Mouse (Mus musculus) heart, adult 11 months (tissue): ENCODE results near the gene Ccdc33.

Experiments
- DNase-seq: peaks from one replicate; pipeline ENCODE4 v3.0.0; 2022

The Ccdc33 gene

DNA sequence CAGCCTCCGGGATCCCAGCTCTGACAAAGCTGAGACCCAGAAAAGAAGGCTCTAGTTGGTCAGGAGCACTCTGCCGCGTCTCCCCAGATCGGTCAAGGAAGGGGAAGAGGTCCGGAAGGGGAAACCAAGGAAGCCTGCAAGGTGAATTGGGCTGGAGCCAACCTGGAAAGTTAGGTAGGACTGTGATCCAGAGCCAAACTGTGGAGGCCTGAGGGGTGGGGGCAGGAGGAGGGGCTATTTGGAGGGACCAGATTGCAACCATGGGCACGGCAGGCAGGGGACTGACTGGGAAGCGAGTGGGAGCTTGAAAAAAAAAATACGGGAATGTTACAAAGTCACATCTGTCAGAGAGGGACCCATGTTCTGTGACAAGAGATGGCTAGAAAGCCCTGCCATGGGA is 10.9 kb upstream of the Ccdc33 start:
- no peak for DNase-seq

DNA sequence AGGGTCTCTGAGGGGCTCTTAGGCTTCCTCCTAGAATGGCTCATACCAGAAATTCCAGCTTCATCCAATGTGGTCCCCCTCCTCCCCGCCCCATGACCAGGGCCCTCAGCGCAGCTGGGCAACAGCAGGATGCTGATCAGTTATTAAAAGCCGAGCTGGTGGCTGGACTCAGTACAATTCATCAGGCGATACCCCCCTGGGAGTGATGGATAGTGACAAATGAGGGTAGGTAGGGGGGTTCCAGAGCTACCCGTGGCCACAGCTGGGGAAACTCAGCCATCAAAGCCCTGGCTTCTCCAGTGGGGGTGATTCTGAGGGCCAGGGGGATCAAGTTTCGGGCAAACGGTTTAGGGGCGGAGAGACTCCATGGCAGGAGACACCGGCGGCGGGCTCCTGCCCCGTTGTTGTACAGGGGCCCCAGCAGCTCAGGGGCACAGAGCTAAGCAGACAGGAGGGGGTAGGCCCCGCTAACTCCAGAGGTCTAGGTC is 10.3 kb upstream of the Ccdc33 start:
- DNase-seq, result no peak

DNA sequence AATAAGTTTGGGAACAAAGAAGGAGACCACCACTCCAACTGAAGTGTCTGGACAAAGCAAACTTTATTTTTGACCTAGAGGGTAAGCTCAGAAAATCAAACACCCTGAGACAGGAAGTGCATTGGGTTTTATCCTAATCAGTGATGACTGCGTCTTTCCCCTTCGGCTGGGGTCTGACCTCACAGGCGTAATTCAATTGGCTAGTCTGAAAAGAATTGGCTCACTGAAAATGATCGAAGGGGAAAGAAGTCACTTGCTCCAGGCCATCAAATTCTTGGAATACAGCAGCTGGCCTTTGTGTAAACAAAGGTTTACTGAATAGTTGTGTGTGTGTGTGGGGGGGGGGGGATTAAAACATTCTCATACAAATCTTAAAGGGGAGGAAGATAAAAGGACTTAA is 7.2 kb upstream of the Ccdc33 start:
- DNase-seq, result no peak

DNA sequence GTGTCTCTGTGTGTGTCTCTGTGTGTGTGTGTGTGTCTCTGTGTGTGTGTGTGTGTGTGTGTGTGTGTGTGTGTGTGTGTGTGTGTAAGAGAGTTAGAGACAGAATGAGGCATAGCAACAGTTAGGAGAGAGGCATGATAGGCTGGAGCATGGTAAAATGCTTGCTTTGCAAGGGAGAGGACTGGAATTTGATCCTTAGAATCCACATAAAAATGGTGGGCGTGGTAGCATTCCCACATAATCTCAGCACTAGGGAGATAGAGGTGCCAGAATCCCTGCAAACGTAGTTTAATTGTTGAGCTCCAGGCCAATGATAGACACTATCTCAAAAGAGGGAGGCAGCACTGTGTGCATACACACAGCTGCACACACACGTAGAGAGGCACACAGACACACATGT is 6.5 kb upstream of the Ccdc33 start:
- DNase-seq, result no peak

DNA sequence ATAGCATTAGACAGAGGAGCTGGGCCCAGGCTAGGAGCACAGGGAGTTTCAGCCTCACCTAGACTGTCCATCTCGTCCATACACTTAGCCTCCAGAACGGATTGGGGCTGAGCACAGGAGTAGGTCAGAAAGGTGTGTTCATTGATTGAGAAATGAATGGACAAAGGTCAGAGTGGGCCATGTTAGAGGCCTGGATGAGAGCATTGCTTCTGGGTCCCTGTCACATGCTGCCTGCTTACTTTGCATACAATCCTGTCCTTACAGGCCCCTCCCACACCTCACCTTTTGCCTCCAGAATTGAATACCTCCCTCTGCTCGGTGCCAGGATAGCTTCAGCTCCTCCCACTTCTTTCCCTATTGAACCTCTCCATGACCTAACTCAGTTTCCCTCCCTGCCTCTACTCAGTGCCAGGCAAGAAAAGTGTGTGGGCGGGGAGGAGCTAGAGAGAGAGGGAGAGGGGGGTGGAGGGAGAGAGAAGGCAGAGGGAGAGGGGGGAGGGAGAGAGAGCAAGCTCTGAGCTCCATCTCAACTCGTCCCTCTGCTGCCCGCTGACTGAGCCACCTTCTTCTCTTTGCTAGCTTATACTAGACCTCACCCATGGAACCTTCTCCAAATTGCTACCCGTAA is 2.5 kb downstream of the Ccdc33 start:
- no peak for DNase-seq

DNA sequence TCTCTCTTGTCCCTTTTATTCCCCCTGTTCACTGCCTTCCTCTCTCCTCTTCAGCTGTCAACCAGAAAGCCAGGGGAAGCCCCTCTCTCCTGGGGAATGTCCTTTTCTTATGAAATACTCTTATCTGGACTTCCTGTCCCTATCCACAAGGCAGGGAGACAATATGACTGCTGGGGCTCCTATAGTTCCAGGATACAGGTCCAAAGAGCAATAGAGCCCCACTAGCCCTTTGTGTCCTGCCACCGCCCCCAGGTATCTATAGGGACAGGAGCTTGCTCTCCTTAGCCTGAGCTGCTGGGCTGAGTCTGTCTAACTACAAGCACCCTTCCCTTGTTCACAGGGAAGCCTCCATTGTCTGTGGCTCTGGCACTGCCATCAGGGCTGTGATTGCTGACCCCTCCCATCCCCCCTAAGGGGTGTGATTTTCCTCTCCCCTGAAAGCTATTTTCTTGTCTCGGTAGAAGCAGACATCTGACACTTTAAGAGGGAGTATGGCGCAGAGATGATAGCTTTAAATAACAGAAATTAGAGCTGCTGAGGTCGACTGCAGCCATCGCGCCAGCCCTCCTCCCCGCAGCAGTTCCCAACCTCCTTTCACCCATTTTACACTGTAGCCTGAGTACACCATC is 3.2 kb downstream of the Ccdc33 start:
- DNase-seq, result no peak

DNA sequence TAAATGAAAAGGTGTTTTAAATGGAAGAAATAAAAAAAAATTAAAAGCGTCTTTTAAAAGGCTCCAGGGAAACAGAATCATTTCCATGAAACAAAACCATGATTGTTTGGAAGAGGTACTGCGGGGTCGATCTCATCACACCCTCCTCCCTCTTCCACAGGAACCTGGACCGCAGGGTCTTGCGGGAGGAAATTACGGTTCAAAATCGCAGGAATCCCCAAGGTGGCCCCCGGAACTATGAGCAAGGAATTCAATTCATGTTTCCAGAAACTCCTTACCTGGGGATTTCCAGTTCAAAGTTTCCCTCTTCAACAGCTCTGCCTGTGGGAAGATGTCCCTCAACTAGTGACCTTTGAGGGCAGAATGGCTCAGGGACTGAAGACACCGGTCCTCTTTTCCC is 4.6 kb downstream of the Ccdc33 start:
- DNase-seq, result no peak

DNA sequence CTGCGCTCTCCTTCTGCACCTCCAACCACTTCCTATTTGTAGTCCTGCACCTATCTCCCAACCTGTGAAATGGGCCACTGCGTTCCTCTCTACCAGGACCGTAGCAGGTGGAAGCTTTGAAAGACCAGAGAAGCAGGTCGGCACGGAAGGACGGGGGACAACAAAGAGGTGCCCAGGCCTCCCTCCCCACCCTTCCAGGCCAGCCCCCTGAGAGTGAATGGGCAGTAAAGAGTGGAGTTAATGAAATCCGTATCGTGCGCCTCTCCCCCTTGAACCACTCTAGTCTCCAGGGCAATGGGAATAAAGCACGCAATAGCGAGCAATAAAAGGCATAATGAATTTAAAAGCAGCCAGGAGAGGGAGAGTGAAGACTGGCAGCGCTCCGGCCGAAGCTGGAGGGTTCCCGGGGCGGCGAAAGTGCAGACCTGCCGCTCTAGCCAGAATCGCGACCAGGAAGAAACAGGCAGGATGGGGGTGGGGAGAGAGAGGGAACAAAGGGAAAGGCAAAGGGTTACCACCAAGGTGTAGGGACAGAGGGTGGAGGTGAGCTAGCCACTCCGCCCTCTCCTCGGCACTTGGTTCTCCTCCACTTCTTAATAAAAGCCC is 5.2 kb downstream of the Ccdc33 start:
- no peak for DNase-seq

DNA sequence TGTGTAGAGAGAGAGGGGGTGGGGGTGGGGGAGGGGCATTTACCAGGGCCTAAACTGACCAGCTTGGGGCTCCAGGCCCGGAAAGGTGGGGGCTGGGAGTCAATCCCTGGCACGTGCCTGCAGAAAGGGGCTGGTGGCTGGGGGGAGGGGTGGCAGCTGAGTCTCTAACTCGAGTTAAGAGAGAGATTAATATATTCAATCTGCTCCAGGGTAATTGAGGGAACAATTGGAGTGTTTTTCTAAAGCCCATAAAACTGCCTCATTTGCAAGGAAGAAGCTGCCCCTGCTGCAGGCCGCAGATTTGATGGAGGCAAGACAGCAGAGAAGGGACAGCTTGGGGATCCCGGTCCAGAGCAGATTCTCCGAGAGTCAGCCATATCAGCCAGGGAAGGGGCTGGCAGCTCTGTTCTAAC is 5.8 kb downstream of the Ccdc33 start:
- no peak for DNase-seq

DNA sequence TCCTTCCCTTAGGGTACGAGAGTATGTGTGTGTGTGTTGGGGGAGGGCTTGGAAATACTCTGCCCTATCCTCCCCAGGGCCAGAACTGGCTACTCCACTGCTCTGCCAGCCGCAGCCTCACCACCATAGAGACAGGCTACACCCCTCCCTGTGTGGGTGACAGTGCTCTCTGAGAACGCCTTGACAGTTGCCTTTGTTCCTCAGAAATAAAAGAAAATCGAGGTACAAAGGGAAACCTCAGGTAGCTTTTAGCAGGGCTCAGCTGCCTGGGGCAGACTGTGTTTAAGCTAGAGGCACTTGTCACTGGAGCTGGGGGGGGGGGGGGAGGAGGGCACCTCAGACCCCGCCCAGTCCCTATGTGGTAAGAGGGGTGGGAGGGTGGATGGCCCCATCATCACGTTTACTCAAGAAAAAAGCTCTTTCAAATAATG is 6.3 kb downstream of the Ccdc33 start:
- DNase-seq, result no peak

DNA sequence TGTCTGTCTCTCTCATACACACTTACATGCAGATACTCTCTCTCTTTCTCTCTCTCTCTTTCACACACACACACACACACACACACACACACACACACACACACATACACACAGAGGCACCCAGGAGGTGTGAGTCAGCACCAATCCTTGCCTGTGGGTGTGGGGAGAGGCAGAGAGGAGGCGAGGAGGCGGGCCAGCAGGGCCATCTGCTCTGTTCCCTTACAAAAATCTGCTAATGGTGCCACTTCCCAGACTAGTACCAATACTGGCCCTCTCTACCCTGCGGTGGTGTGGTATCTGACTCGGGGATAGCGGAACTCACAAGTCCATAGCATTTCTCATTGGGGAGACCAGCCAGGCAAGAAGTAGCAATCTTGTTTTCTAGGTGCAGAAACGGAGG is 7.2 kb downstream of the Ccdc33 start:
- no peak for DNase-seq

DNA sequence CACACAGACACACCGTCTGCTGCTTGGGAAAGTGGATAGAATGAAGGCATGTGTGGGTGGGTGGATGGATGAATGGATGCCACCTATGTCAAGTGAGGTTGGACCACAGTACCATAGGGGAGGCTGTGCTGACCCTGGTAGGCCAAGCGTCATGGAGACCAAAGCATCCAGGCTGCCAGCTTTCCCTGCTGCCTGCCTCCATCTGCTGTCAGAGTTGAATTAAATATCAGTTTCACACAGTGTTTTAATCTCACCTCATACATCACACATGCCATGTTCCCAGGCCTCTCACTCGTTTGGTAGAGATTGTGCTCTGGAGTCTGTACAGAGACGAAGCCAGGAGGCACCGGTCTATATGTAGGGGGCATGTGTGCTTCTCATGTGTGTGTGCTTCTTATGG is 7.8 kb downstream of the Ccdc33 start:
- DNase-seq, result no peak

DNA sequence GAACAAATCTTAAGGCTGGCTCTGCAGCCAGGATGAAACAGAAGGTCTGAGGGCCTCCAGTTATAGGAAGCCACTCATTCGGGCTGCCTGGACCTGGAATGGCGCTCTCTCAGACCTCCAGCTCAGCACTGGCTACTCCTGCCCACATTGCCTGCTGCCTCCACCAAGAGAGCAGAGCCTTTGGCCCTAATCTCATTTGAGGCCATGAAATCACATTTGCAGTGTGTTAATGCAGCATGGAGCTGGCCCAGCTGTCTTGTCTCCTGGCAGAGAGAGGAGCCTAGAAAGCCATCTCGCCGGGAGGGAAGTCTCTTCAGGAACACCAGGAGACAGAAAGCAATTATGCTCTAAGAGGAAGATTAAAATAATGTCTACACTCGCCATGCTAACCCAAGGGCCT is 11.1 kb downstream of the Ccdc33 start:
- DNase-seq, result no peak

DNA sequence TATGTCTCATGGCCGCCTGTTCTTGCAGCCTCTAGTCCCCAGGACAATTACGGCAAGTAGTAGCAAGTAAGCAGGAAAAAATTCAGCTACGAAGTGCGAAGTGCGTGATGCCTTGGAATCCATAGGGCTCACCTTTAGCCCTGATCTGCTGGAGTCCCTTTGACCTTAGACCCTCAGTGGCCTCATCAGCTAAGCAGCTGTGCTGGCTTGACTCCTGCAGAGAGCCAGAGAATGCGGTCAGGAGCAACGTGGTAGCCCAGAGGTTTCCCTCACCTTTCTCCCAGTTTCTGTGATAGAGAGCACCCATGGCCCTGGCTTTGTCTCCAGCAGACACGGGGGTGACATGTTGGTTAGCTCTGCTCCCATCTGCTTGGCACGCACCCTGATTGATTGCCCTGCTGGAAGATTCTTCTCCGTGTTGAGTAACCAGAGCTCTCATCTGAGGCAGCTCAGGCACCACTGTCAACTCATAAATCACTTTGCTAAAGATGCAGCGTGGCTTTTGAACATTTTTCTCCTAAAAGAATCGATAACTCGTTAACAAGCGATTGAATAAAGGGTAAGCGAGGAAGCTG is 12.9 kb downstream of the Ccdc33 start:
- no peak for DNase-seq

DNA sequence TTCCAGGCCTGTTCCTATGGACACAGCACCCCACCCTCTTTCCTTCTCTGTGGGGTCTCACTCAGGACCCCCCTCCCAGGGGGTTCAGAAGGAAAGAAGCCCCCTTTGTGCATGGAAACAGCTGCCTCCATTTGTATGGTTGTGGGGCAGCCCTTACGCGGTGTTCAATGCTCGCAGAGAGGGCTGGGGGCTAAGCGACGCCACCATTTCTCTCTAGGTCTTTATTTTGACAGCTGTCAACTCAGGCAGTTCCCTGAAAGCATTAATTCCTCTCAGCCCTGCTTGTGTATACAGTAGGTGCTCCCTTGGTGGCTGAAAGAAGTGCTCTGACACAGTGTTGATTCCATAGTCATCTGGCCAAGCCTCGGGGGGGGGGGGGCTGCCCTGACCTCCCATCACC is 15.0 kb downstream of the Ccdc33 start:
- DNase-seq, result no peak

DNA sequence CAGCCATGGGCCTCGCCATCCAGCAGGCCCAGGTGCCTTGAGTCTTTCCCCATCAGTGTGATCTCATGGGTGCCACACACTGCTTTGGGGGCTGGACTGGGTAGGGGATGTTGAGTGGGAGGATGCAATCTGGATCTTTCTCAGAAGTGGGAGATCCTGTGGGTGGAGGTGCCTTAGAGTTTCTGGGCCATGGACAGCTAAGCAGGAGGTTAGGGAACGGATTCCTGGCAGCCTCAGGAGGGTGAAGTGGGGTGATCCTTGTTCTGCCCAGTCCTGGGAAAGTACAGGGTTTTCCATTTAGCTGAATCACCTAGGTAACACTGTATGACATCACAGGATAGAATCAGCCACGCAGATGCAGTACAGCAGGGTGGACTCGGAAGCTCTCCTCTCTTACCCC is 16.6 kb downstream of the Ccdc33 start:
- no peak for DNase-seq

DNA sequence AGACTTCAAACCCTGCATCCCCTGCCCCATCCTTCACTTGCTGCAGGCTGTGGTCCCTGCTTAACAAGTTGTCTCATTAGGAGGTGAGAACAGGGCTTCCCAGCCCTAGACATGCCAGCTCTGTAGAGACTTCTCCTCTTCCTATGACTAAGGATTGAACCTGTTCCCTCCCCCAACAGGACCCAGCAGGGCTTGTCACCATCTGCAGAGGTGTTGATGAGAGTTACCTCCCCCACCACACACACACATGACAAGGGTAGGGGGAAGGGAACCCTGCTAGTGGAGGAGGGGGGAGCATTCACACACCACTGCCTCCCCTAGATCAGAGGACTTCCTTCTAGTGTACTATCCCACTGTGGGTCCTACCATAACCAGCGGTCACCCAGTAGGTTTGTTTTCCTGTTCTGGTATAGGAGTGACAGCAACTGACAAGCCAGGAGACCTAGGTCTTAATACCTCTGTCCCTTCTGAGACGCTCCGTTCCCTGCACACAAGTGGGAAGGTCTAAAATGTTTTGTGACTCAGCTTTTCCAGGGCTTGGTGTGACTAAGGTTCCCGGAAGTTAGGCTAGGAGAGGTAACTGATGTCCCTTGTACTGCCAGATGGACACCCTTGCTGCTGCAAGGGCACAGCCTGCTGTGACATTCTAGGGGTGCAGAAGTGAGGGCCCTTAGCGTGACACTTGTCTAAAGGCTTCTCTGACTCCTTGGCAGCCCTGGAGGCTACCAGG is 18.6 kb downstream of the Ccdc33 start:
- DNase-seq, result no peak

DNA sequence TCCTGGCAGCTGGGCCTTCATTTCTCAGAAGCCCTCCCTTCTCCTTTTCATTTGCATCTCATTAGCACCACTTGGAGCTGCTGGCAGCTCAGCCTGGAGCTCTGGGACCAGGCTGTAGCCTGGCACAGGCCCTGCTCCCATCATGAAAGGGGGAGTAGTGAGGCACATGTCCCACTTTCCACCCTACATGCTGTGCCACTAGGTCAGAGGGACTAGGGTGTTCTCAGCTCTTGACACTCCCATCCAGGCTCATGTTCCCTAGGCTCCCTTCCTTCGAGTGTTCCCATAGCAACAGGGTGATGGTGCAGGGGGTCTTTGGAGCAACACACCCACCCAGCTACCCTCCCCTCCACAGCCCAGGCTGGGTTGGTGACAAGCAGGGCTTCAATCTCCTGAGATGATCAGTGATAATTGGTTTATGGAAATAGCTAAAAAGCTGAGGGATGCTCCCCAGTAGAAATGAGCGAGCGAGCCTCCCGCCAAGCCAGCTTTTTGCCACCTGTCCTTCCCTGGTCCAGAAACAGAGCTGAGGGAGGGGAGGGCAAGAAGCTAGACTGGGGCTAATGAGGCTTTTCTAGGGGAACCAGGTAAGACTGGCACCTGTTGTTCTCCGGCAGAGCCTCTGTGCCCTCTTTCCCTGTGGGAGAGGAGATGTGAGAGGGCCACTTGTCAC is 21.9 kb downstream of the Ccdc33 start:
- no peak for DNase-seq

DNA sequence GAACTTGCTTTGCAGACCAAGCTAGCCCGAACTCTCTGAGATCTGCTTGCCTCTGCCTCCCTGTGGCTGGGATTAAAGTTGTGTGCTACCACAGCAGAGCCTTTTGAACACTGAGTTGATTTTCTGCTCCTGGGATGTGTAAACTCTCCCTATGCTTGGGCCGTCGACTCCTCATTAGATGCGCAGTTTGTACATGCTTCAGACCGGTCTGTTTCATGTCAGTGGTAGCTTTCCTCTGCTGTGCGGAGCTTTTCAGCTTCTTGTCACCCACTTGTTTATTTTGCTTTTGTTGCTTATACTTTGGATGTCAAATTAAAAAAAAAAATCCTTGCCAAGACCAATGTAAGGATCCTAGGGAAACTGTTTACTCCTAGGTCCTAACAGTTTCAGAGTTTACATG is 22.6 kb downstream of the Ccdc33 start:
- DNase-seq, result no peak

DNA sequence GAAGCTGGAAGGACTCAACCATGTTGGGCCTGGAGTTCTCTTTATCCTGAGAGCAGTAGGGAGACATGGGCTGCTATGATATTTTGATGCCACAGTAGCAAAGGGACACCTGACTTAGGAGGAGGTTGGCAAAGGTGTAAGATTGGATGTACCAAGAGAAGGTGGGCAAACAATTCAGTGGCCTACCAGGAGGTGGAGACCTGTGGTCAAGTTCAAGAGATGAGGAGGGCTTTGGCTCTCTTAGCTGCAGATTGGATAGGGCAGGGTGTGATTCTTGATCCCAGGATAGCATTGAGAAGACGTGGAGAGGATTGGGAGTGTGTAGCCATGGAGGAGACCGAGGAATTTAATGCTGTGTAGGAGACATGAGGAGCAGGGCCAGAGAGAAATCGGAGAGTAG is 24.8 kb downstream of the Ccdc33 start:
- no peak for DNase-seq

DNA sequence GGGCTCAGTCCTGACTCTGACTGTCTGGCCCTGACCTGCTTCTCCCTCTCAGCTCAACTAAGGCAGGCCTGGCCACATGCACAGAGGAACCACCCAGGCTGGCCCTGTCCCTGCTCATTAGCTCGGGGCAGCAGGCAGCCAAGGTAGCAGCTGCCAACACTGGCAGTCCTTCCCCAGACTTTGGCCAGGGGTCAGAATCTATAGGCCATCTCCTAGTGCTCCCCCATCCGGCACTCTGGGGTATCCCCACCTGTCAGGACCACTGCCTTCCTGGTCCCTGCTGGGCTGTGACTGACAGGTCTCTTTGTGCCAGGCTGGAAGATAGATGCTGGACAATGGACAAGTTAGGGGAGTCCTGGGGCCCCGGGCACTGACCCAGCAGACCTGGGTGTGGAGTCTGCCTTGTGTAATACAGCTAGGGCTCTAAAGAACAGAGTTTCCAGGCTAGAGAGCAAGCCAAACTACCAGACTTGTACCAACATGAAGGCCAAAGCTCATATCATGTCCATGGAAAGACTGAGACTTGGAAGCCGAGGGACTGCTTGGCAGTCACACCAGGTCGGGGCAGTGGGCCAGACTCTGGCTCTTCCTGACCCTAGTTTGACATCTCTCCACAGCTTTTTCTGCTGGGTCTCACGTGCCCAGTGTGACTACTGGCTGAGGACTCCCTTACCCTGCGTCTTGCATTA is 25.9 kb downstream of the Ccdc33 start:
- peak; percentile 97 for DNase-seq
